Mouse (Mus musculus) heart, postnatal 0 days (tissue): Measurements from ENCODE around the gene Nmbr.

Source experiments
- CTCF ChIP-seq: IDR thresholded peaks from 2 replicates; pipeline ENCODE4 v1.5.1; 2016; ENCODE audit warnings: antibody characterized with exemption, control low read depth, low read depth
- EP300 ChIP-seq: IDR thresholded peaks from 2 replicates; pipeline ENCODE4 v1.6.1; 2016; ENCODE audit warnings: antibody characterized with exemption, low read depth

GRCm38 (mm10) chr10:14688785-14689442, 16.5 kb upstream of the Nmbr start:
- TF ChIP-seq CTCF: no peak
- no peak for TF ChIP-seq EP300
